Mouse (Mus musculus): ENCODE data around the gene Acp4.
A peak's percentile ranks its signal among the peaks of the same experiment; 100 is the strongest.
"Not testable (repeated sequence)": the region's sequence is repeated elsewhere in the genome, so short reads cannot be mapped to it uniquely, and the experiment has no call there.

Acp4 gene

GRCm38 (mm10) chr7:44257278-44257677 lies at the start of gene Acp4:
Gene Acp4 (minus strand): TSS chr7:44257378.
- DNase-seq: no peak

- DNase-seq: no peak
These were observed 49.5 kb upstream of the Acp4 start, which contains the start of gene Clec11a for GRCm38 (mm10) chr7:44306516-44307240. Gene Clec11a (minus strand): TSS chr7:44306902.

- DNase-seq: no peak
These were observed 48.5 kb upstream of the Acp4 start for GRCm38 (mm10) chr7:44305686-44306085.

- peak; percentile 92 for DNase-seq
These were observed 47.8 kb upstream of the Acp4 start for GRCm38 (mm10) chr7:44304775-44305641.

- DNase-seq: no peak
These were observed 47.2 kb upstream of the Acp4 start for GRCm38 (mm10) chr7:44304463-44304774.

GRCm38 (mm10) chr7:44303346-44304340 lies 46.5 kb upstream of the Acp4 start:
- DNase-seq: no peak

- DNase-seq: not testable (repeated sequence)
These were observed 40.3 kb upstream of the Acp4 start for GRCm38 (mm10) chr7:44297501-44297900.

- no peak for DNase-seq
These were observed 34.2 kb upstream of the Acp4 start for GRCm38 (mm10) chr7:44291418-44291817.

- no peak for DNase-seq
These were observed 33.8 kb upstream of the Acp4 start for GRCm38 (mm10) chr7:44290986-44291385.

GRCm38 (mm10) chr7:44287760-44288159 lies 30.6 kb upstream of the Acp4 start:
- no peak for DNase-seq

GRCm38 (mm10) chr7:44281586-44281985 lies 24.4 kb upstream of the Acp4 start:
- no peak for DNase-seq

GRCm38 (mm10) chr7:44280959-44281358 lies 23.8 kb upstream of the Acp4 start:
- no peak for DNase-seq

GRCm38 (mm10) chr7:44277250-44277622 lies 20.1 kb upstream of the Acp4 start:
- DNase-seq: peak; percentile 32

GRCm38 (mm10) chr7:44276461-44277249 lies 19.5 kb upstream of the Acp4 start:
- no peak for DNase-seq

- no peak for DNase-seq
These were observed 18.4 kb upstream of the Acp4 start for GRCm38 (mm10) chr7:44275546-44275945.

GRCm38 (mm10) chr7:44274096-44274495 lies 16.9 kb upstream of the Acp4 start:
- no peak for DNase-seq

GRCm38 (mm10) chr7:44273446-44273845 lies 16.3 kb upstream of the Acp4 start:
- no peak for DNase-seq

GRCm38 (mm10) chr7:44272546-44272945 lies 15.4 kb upstream of the Acp4 start:
- no peak for DNase-seq

GRCm38 (mm10) chr7:44271309-44271708 lies 14.1 kb upstream of the Acp4 start:
- DNase-seq: no peak

GRCm38 (mm10) chr7:44269397-44269796 lies 12.2 kb upstream of the Acp4 start:
- DNase-seq: no peak

GRCm38 (mm10) chr7:44268117-44268516 lies 10.9 kb upstream of the Acp4 start:
- DNase-seq: no peak
